Mouse (Mus musculus): ENCODE measurements around the gene Tbc1d16. TPM values are rescaled to one million over a fixed set of nuclear protein-coding genes. Genes with fewer than 3 reads are reported as not detected.

Tbc1d16 gene
- polyA plus RNA-seq, 1 experiment = 3.9 TPM

DNA sequence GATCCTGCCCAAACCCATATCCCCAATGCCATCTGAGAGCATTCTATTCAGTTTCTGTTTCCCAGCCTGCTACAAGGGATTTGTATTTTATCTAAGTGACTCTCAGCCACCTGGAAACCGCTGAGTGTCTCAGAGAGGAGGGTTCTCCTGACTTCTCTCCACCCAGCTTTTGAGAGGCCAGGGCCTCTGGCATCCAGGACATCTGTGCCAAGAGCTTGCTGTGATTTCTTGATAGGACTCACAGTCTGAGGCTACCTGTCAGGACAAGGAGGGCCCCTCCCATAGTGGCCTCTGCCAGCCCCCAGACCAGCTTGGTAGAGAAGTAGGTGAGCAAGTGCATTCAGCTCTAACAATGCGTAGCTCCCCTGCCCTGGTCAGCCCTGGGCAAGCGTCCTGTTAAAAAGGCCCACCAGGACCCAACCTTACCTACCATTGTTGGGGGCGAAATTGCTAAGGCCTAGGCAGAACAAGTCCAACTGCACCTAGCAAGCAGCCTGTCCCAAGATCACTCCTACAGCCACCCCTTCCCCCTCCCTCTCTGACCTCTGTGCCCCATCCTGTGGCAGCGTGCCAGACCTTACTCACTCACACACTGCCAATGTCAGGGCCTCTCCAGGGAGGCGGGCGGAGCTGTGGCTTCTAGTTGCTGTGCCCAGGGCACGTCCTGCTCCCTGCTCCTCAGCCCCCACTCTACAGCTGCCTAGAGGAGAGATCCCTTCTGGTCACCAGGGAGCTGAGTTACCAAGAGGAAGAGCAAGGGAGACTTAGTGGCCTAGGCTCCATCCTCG lies 100.4 kb downstream of the Tbc1d16 start:
- no peak for TF ChIP-seq POLR2A (IDR thresholded peaks at IDR 0.05; ENCODE audit: low read depth, low read length)
- no peak for TF ChIP-seq CTCF (IDR thresholded peaks at IDR 0.05; ENCODE audit: extremely low read depth, insufficient read depth, insufficient read length, insufficient replicate concordance)
- H3K4me3 ChIP-seq (ENCODE audit: extremely low read depth, insufficient read depth, insufficient read length) = no peak overlapping the region
- H3K27ac ChIP-seq (ENCODE audit: insufficient read depth, low read length) = no peak overlapping the region
- WGBS = 32% methylated on average over 9 of the region's 9 CpGs
- peak in 1 of 2 experiments; percentile 41 for DNase-seq (ENCODE audit: low read depth in 1 of 2, low spot score in 2 of 2)
- H3K36me3 ChIP-seq (ENCODE audit: control insufficient read depth, insufficient read depth, low read length) = no peaks in the 10 kb centered on the region
- peaks cover 22% of the 10 kb centered on the region for H3K4me1 ChIP-seq (ENCODE audit: control insufficient read depth, insufficient read depth, insufficient read length)
- H3K27me3 ChIP-seq (ENCODE audit: control insufficient read depth, insufficient read depth, low read length) = no peaks in the 10 kb centered on the region

GRCm38 (mm10) chr11:119127147-119127546 lies 101.2 kb downstream of the Tbc1d16 start:
- H3K4me3 ChIP-seq (ENCODE audit: extremely low read depth, insufficient read depth, insufficient read length) = no peak overlapping the region
- no peak overlapping the region for H3K27ac ChIP-seq (ENCODE audit: insufficient read depth, low read length)
- no peak for DNase-seq (ENCODE audit: low read depth in 1 of 2, low spot score in 2 of 2)

GRCm38 (mm10) chr11:119125929-119126861 lies 102.1 kb downstream of the Tbc1d16 start:
- Histone ChIP-seq H3K27ac (ENCODE audit: insufficient read depth, low read length) (no peak overlapping the region), H3K4me3 (ENCODE audit: extremely low read depth, insufficient read depth, insufficient read length) (no peak overlapping the region)

More at GRCm38 (mm10) chr11:119127147-119127546, 101.2 kb downstream of the Tbc1d16 start:
- Histone ChIP-seq H3K4me1 (ENCODE audit: control insufficient read depth, insufficient read depth, insufficient read length) (peaks cover 28% of the 10 kb centered on the region), H3K27me3 (ENCODE audit: control insufficient read depth, insufficient read depth, low read length) (no peaks in the 10 kb centered on the region), H3K36me3 (ENCODE audit: control insufficient read depth, insufficient read depth, low read length) (no peaks in the 10 kb centered on the region)
- 46% methylated on average over 12 of the region's 12 CpGs for WGBS
- TF ChIP-seq POLR2A (IDR thresholded peaks at IDR 0.05; ENCODE audit: low read depth, low read length) (no peak), CTCF (IDR thresholded peaks at IDR 0.05; ENCODE audit: extremely low read depth, insufficient read depth, insufficient read length, insufficient replicate concordance) (no peak)

DNA sequence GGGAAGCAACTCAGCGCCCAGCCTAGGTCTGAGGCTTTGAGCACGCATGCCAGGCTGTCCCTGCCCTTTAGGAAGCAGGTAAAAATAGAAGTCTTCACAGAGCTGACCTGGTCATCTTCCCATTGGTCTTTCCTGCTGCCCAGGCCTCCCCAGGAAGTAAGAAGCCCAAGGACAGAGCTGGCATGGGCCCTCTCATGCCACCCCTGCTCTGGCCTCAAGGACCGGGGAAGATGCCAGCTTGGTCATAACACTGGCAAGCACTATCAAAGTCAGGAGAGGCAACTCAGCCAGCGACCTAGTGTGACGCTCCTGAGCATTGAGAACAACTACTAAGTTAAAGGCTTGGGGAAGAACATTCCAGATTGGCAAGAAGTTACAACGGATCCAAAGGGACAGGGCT lies 103.8 kb downstream of the Tbc1d16 start:
- no peaks in the 10 kb centered on the region for H3K27me3 ChIP-seq (ENCODE audit: control insufficient read depth, insufficient read depth, low read length)
- H3K4me3 ChIP-seq (ENCODE audit: extremely low read depth, insufficient read depth, insufficient read length) = no peak overlapping the region
- no peaks in the 10 kb centered on the region for H3K36me3 ChIP-seq (ENCODE audit: control insufficient read depth, insufficient read depth, low read length)
- no peak for DNase-seq (ENCODE audit: low read depth in 1 of 2, low spot score in 2 of 2)
- TF ChIP-seq POLR2A (IDR thresholded peaks at IDR 0.05; ENCODE audit: low read depth, low read length) (no peak), CTCF (IDR thresholded peaks at IDR 0.05; ENCODE audit: extremely low read depth, insufficient read depth, insufficient read length, insufficient replicate concordance) (no peak)
- H3K27ac ChIP-seq (ENCODE audit: insufficient read depth, low read length) = no peak overlapping the region
- peaks cover 31% of the 10 kb centered on the region for H3K4me1 ChIP-seq (ENCODE audit: control insufficient read depth, insufficient read depth, insufficient read length)
- WGBS = 82% methylated on average over 6 of the region's 6 CpGs

More at GRCm38 (mm10) chr11:119125929-119126861, 102.1 kb downstream of the Tbc1d16 start:
- WGBS = 38% methylated on average over 22 of the region's 23 CpGs
- peak in 1 of 2 experiments; percentile 32 for DNase-seq (ENCODE audit: low read depth in 1 of 2, low spot score in 2 of 2)
- TF ChIP-seq CTCF (IDR thresholded peaks at IDR 0.05; ENCODE audit: extremely low read depth, insufficient read depth, insufficient read length, insufficient replicate concordance) (0 out of 2 replicates have a peak, but pooled peaks have one; percentile 7), POLR2A (IDR thresholded peaks at IDR 0.05; ENCODE audit: low read depth, low read length) (no peak)
- peaks cover 31% of the 10 kb centered on the region for H3K4me1 ChIP-seq (ENCODE audit: control insufficient read depth, insufficient read depth, insufficient read length)
- H3K27me3 ChIP-seq (ENCODE audit: control insufficient read depth, insufficient read depth, low read length) = no peaks in the 10 kb centered on the region
- H3K36me3 ChIP-seq (ENCODE audit: control insufficient read depth, insufficient read depth, low read length) = no peaks in the 10 kb centered on the region

- 64% methylated on average over 5 of the region's 5 CpGs for WGBS
- no peak for TF ChIP-seq CTCF (IDR thresholded peaks at IDR 0.05; ENCODE audit: extremely low read depth, insufficient read depth, insufficient read length, insufficient replicate concordance)
- TF ChIP-seq POLR2A (IDR thresholded peaks at IDR 0.05; ENCODE audit: low read depth, low read length) = no peak
- H3K4me1 ChIP-seq (ENCODE audit: control insufficient read depth, insufficient read depth, insufficient read length) = peaks cover 30% of the 10 kb centered on the region; the same call in 1 of the 2 replicates
These were observed 104.6 kb downstream of the Tbc1d16 start for GRCm38 (mm10) chr11:119123522-119124319.

GRCm38 (mm10) chr11:119122396-119122795 lies 105.9 kb downstream of the Tbc1d16 start:
- TF ChIP-seq POLR2A (IDR thresholded peaks at IDR 0.05; ENCODE audit: low read depth, low read length) = no peak
- TF ChIP-seq CTCF (IDR thresholded peaks at IDR 0.05; ENCODE audit: extremely low read depth, insufficient read depth, insufficient read length, insufficient replicate concordance) = no peak
- H3K4me1 ChIP-seq (ENCODE audit: control insufficient read depth, insufficient read depth, insufficient read length) = peaks cover 19% of the 10 kb centered on the region; the same call in 1 of the 2 replicates
- 39% methylated on average over 5 of the region's 5 CpGs for WGBS
- no peaks in the 10 kb centered on the region for H3K27me3 ChIP-seq (ENCODE audit: control insufficient read depth, insufficient read depth, low read length)
- DNase-seq (ENCODE audit: low read depth in 1 of 2, low spot score in 2 of 2) = peak in 1 of 2 experiments; percentile 26
- H3K27ac ChIP-seq (ENCODE audit: insufficient read depth, low read length) = no peak overlapping the region
- no peak overlapping the region for H3K4me3 ChIP-seq (ENCODE audit: extremely low read depth, insufficient read depth, insufficient read length)
- no peaks in the 10 kb centered on the region for H3K36me3 ChIP-seq (ENCODE audit: control insufficient read depth, insufficient read depth, low read length)

More at GRCm38 (mm10) chr11:119123522-119124319, 104.6 kb downstream of the Tbc1d16 start:
- Histone ChIP-seq H3K27me3 (ENCODE audit: control insufficient read depth, insufficient read depth, low read length) (no peaks in the 10 kb centered on the region), H3K4me3 (ENCODE audit: extremely low read depth, insufficient read depth, insufficient read length) (no peak overlapping the region), H3K27ac (ENCODE audit: insufficient read depth, low read length) (no peak overlapping the region), H3K36me3 (ENCODE audit: control insufficient read depth, insufficient read depth, low read length) (no peaks in the 10 kb centered on the region)
- no peak for DNase-seq (ENCODE audit: low read depth in 1 of 2, low spot score in 2 of 2)

All from spleen, adult 2 months (tissue).